8 mouse cellular contexts compared by ENCODE assay signal in genomic region chr2:29253205-29253865, GRCm38 (mm10). TPM values are rescaled to one million over a fixed set of nuclear protein-coding genes. Genes with fewer than 3 reads are reported as not detected.
DNase-seq lines count a peak whose midpoint lies in the region; ATAC-seq and TF ChIP-seq lines count a peak whose summit lies in the region.

No protein-coding gene starts in this region.

- no peak for TF ChIP-seq EP300 in liver, embryonic 14.5 days (IDR thresholded peaks at IDR 0.05; ENCODE audit: low read depth)

- H3K9ac ChIP-seq in heart, embryonic 12.5 days: peak overlapping the region; percentile 69
- peak overlapping the region; percentile 63; the same call in 1 of the 2 replicates for H3K9ac ChIP-seq in kidney, embryonic 16.5 days (replicated peaks; ENCODE audit: low read length)
- no peak overlapping the region for H3K9ac ChIP-seq in liver, embryonic 14.5 days (replicated peaks)
- H3K9ac ChIP-seq in neural tube, embryonic 11.5 days (ENCODE audit: low read length): peak overlapping the region; percentile 75

- peak overlapping the region; percentile 97 for H3K4me3 ChIP-seq in brown adipose tissue, adult 24 weeks (ENCODE audit: insufficient read depth, low read depth, low read length)
- peak overlapping the region; percentile 67 for H3K4me3 ChIP-seq in heart, embryonic 12.5 days
- H3K4me3 ChIP-seq in kidney, embryonic 16.5 days (ENCODE audit: low read length): peak overlapping the region; percentile 71
- H3K4me3 ChIP-seq in liver, embryonic 14.5 days (ENCODE audit: insufficient read depth in 1 of 2, low read depth in 2 of 2, low read length in 2 of 2): peak overlapping the region in 1 of 2 experiments; percentile 49; a peak in 2 of 4 replicates
- H3K4me3 ChIP-seq in neural tube, embryonic 11.5 days (ENCODE audit: low read depth, low read length): peak overlapping the region; percentile 64

- no peaks in the 10 kb centered on the region; the same call in none of the 2 replicates for H3K4me1 ChIP-seq in brown adipose tissue, adult 24 weeks (ENCODE audit: control insufficient read depth, insufficient read depth, insufficient read length, low read length)
- H3K4me1 ChIP-seq in heart, embryonic 12.5 days (replicated peaks): peaks cover 33% of the 10 kb centered on the region
- peaks cover 30% of the 10 kb centered on the region for H3K4me1 ChIP-seq in kidney, embryonic 16.5 days (ENCODE audit: insufficient read depth, low read length)
- no peaks in the 10 kb centered on the region for H3K4me1 ChIP-seq in liver, embryonic 14.5 days (replicated peaks; ENCODE audit: control insufficient read depth in 2 of 2, insufficient read depth in 2 of 2, low read length in 1 of 2)
- peaks cover 28% of the 10 kb centered on the region for H3K4me1 ChIP-seq in neural tube, embryonic 11.5 days (ENCODE audit: control insufficient read depth, insufficient read depth, low read length)

- H3K36me3 ChIP-seq in heart, embryonic 12.5 days: no peaks in the 10 kb centered on the region
- no peaks in the 10 kb centered on the region for H3K36me3 ChIP-seq in kidney, embryonic 16.5 days (ENCODE audit: insufficient read depth, low read length)
- no peaks in the 10 kb centered on the region for H3K36me3 ChIP-seq in liver, embryonic 14.5 days (replicated peaks; ENCODE audit: control insufficient read depth, insufficient read depth, low read depth)
- no peaks in the 10 kb centered on the region for H3K36me3 ChIP-seq in neural tube, embryonic 11.5 days (ENCODE audit: control insufficient read depth, insufficient read depth, low read length)

- TF ChIP-seq CTCF in liver, embryonic 14.5 days (IDR thresholded peaks at IDR 0.05; ENCODE audit: low read depth): peak; percentile 37

- peaks cover 94% of the 10 kb centered on the region for H3K27me3 ChIP-seq in heart, embryonic 12.5 days (replicated peaks)
- peaks cover 91% of the 10 kb centered on the region for H3K27me3 ChIP-seq in kidney, embryonic 16.5 days (ENCODE audit: insufficient read depth, low read length)
- H3K27me3 ChIP-seq in liver, embryonic 14.5 days (ENCODE audit: control insufficient read depth, insufficient read depth, low read length): peaks cover 67% of the 10 kb centered on the region
- peaks cover 42% of the 10 kb centered on the region for H3K27me3 ChIP-seq in neural tube, embryonic 11.5 days (ENCODE audit: control insufficient read depth, insufficient read depth, low read length)

- no peak overlapping the region for H3K27ac ChIP-seq in brown adipose tissue, adult 24 weeks (replicated peaks; ENCODE audit: low read depth, low read length)
- H3K27ac ChIP-seq in heart, embryonic 12.5 days (ENCODE audit: poor library complexity, severe bottlenecking): no peak overlapping the region
- no peak overlapping the region for H3K27ac ChIP-seq in kidney, embryonic 16.5 days (ENCODE audit: low read length)
- no peak overlapping the region for H3K27ac ChIP-seq in liver, embryonic 14.5 days
- H3K27ac ChIP-seq in neural tube, embryonic 11.5 days (ENCODE audit: low read depth, low read length): peak overlapping the region; percentile 64; the same call in 1 of the 2 replicates

- WGBS in heart, embryonic 12.5 days: 1% methylated on average over 22 of the region's 22 CpGs
- WGBS in kidney, embryonic 16.5 days: 4% methylated on average over 22 of the region's 22 CpGs
- 2% methylated on average over 22 of the region's 22 CpGs for WGBS in liver, embryonic 14.5 days (ENCODE audit: insufficient replicate concordance)
- WGBS in neural tube, embryonic 11.5 days: 0% methylated on average over 19 of the region's 22 CpGs

- ATAC-seq in heart, embryonic 12.5 days (ENCODE audit: insufficient number of reproducible peaks, low FRiP score): peak; percentile 49
- ATAC-seq in kidney, embryonic 16.5 days (ENCODE audit: low FRiP score, low TSS enrichment): peak; percentile 62
- no peak for ATAC-seq in liver, embryonic 14.5 days (ENCODE audit: insufficient read depth)
- ATAC-seq in neural tube, embryonic 11.5 days (ENCODE audit: insufficient read depth, low FRiP score, low TSS enrichment): peak; percentile 36

- peak; percentile 25 for DNase-seq in ovary, postnatal 36 days (ENCODE audit: low spot score)
- DNase-seq in ovary, postnatal 14 days (ENCODE audit: low spot score): no peak
- DNase-seq in liver, embryonic 14.5 days (ENCODE audit: low read depth in 3 of 3, low spot score in 3 of 3): no peak
- peak; percentile 70 for DNase-seq in neural tube, embryonic 11.5 days (ENCODE audit: low spot score)
- no peak for DNase-seq in urinary bladder, postnatal 10 days (ENCODE audit: low spot score)

- H3K9me3 ChIP-seq in heart, embryonic 12.5 days (replicated peaks): no peaks in the 10 kb centered on the region
- no peaks in the 10 kb centered on the region for H3K9me3 ChIP-seq in kidney, embryonic 16.5 days (ENCODE audit: low read length)
- H3K9me3 ChIP-seq in liver, embryonic 14.5 days (ENCODE audit: control insufficient read depth, low read length): no peaks in the 10 kb centered on the region
- H3K9me3 ChIP-seq in neural tube, embryonic 11.5 days (ENCODE audit: control insufficient read depth, low read length): no peaks in the 10 kb centered on the region

- peak overlapping the region; percentile 99 for H3K4me2 ChIP-seq in heart, embryonic 12.5 days
- peak overlapping the region; percentile 99 for H3K4me2 ChIP-seq in kidney, embryonic 16.5 days (replicated peaks; ENCODE audit: low read depth, low read length)
- H3K4me2 ChIP-seq in liver, embryonic 14.5 days (ENCODE audit: low read depth): peak overlapping the region; percentile 59
- H3K4me2 ChIP-seq in neural tube, embryonic 11.5 days (ENCODE audit: low read depth): peak overlapping the region; percentile 99

RNA-seq across cellular contexts. Expression of gene Ntng2, which starts 0.5 kb away (rescaled TPM):
- polyA plus RNA-seq in brown adipose tissue, adult 24 weeks (2012; ENCODE audit: insufficient read depth, insufficient read length, missing spikeins): 5.6 and 10.0 TPM in 2 replicates
- 0.26 and 0.33 TPM in 2 replicates for polyA plus RNA-seq in heart, embryonic 12.5 days (2016; fragmentation: Nextera tagmentation; extraction: Ambion mirVana)
- 5.1 TPM in 2 replicates for polyA plus RNA-seq in kidney, embryonic 16.5 days (2015; fragmentation: Nextera tagmentation; extraction: Ambion mirVana)
- 0.22 and 0.35 TPM in 2 replicates for polyA plus RNA-seq in liver, embryonic 14.5 days (2012; rRNA removed)
- polyA plus RNA-seq in liver, embryonic 14.5 days (2014; fragmentation: Nextera tagmentation; extraction: Ambion mirVana): 0.34 TPM in 1 of 2 replicates, not detected in the other
- 3.4 and 3.6 TPM in 2 replicates for polyA plus RNA-seq in neural tube, embryonic 11.5 days (2014; fragmentation: Nextera tagmentation; extraction: Ambion mirVana)

Comparison
In these comparisons a context has a peak if more than half of its experiments do, and no peak if none do; other contexts are left out.
1. DNase-seq: peak in ovary, postnatal 36 days (single experiment) and neural tube, embryonic 11.5 days (single experiment); none in ovary, postnatal 14 days (single experiment), liver, embryonic 14.5 days (0 of 3) and urinary bladder, postnatal 10 days (single experiment).
2. Peak in every context shown above with its lines, with median percentiles within 50 percentile points of each other: H3K4me2 ChIP-seq.